Mouse (Mus musculus) embryonic facial prominence, embryonic 15.5 days (tissue): ENCODE data around the gene Snx32. TPM values are rescaled to one million over a fixed set of nuclear protein-coding genes. Genes with fewer than 3 reads are reported as not detected.

Experiments used
- ATAC-seq: fragments of 200-750 bp; cut with Nextera tagmentation; 2 replicates; pipeline ENCODE4 v1.8.0; 2017; ENCODE audit warnings: low read depth, moderate TSS enrichment; ENCODE audit not compliant: insufficient number of reproducible peaks, low FRiP score, low TSS enrichment
- H3K27ac ChIP-seq: fragments of 300-500 bp; sonication (generic); replicated peaks from 2 replicates; pipeline ENCODE4 v1.5.1; 2015; ENCODE audit warnings: mild to moderate bottlenecking, inconsistent platforms
- H3K27me3 ChIP-seq: fragments of 300-500 bp; sonication (generic); 2 replicates; pipeline ENCODE4 v1.6.1; 2015; ENCODE audit warnings: inconsistent platforms
- H3K36me3 ChIP-seq: fragments of 300-500 bp; sonication (generic); 2 replicates; pipeline ENCODE4 v1.6.1; 2015; ENCODE audit warnings: mild to moderate bottlenecking, inconsistent platforms
- H3K4me1 ChIP-seq: fragments of 300-500 bp; sonication (generic); 2 replicates; pipeline ENCODE4 v1.6.1; 2015; ENCODE audit warnings: inconsistent platforms
- H3K4me2 ChIP-seq: fragments of 300-500 bp; sonication (generic); replicated peaks from 2 replicates; pipeline ENCODE4 v1.6.1; 2015; ENCODE audit warnings: mild to moderate bottlenecking, inconsistent platforms
- H3K4me3 ChIP-seq: fragments of 300-500 bp; sonication (generic); replicated peaks from 2 replicates; pipeline ENCODE4 v1.5.1; 2015; ENCODE audit warnings: mild to moderate bottlenecking, inconsistent platforms
- H3K9ac ChIP-seq: fragments of 300-500 bp; sonication (generic); 2 replicates; pipeline ENCODE4 v1.6.1; 2015; ENCODE audit warnings: inconsistent platforms
- H3K9me3 ChIP-seq: fragments of 300-500 bp; sonication (generic); replicated peaks from 2 replicates; pipeline ENCODE4 v1.6.1; 2016; ENCODE audit warnings: inconsistent platforms
- WGBS: fragments of 180-500 bp; shearing (Covaris S2); methylation state at CpG from one replicate; pipeline ENCODE4 v1.1.7; 2015; 5-methylcytosine and 5-hydroxymethylcytosine counted together
- polyA plus RNA-seq: library from polyadenylated mRNA; unstranded; fragments of >200 nt; fragmentation: Nextera tagmentation; extraction: Ambion mirVana; gene quantifications from 2 replicates; pipeline ENCODE4 v1.2.1, GENCODE M21; 2015

Gene Snx32
- polyA plus RNA-seq, 1 experiment from 2014 or later, result 11.7 TPM

DNA sequence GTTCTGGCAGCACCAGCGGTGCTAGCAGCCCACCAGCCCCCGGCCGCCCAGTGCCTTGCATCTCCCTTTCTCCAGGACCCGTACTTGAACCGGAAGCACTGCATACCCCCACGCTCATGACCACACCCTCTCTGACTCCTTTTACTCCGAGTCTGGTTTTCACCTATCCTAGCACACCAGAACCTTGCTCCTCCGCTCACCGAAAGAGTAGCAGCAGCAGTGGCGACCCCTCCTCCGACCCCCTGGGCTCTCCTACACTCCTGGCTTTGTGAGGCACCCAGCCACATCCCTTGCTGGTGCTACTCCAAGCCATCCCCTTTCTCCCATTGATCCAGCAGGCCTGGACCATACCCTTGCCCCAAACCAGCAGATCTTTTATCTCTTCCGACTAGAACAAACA lies 55.3 kb downstream of the Snx32 start:
- Histone ChIP-seq H3K4me1 (peaks cover 37% of the 10 kb centered on the region), H3K9ac (0 out of 2 replicates have a peak overlapping the region, but pooled peaks have one; percentile 18), H3K4me3 (peak overlapping the region; percentile 77), H3K9me3 (no peaks in the 10 kb centered on the region), H3K4me2 (peak overlapping the region; percentile 99), H3K27me3 (peaks cover 16% of the 10 kb centered on the region), H3K36me3 (peaks cover 10% of the 10 kb centered on the region), H3K27ac (no peak overlapping the region)
- 79% methylated on average over 12 of the region's 12 CpGs for WGBS
- ATAC-seq, result no peak

- no peak overlapping the region for H3K9ac ChIP-seq
- no peak for ATAC-seq
- H3K9me3 ChIP-seq, result no peaks in the 10 kb centered on the region
- no peak overlapping the region for H3K4me2 ChIP-seq
- H3K36me3 ChIP-seq, result peaks cover 10% of the 10 kb centered on the region
- H3K27me3 ChIP-seq, result peaks cover 43% of the 10 kb centered on the region
- H3K4me3 ChIP-seq, result no peak overlapping the region
- peaks cover 39% of the 10 kb centered on the region for H3K4me1 ChIP-seq
- no peak overlapping the region for H3K27ac ChIP-seq
- 65% methylated on average over 6 of the region's 6 CpGs for WGBS
Observed at GRCm38 (mm10) chr19:5451766-5452165, 58.6 kb downstream of the Snx32 start.

- no peak overlapping the region for H3K4me2 ChIP-seq
- no peak for ATAC-seq
- H3K36me3 ChIP-seq, result peaks cover 10% of the 10 kb centered on the region
- H3K27ac ChIP-seq, result no peak overlapping the region
- H3K27me3 ChIP-seq, result peaks cover 58% of the 10 kb centered on the region
- WGBS, result 87% methylated on average over 3 of the region's 3 CpGs
- H3K4me1 ChIP-seq, result peaks cover 19% of the 10 kb centered on the region
- no peak overlapping the region for H3K9ac ChIP-seq
- H3K9me3 ChIP-seq, result no peaks in the 10 kb centered on the region
- H3K4me3 ChIP-seq, result no peak overlapping the region
Observed at GRCm38 (mm10) chr19:5449673-5450072, 60.7 kb downstream of the Snx32 start.

- peaks cover 19% of the 10 kb centered on the region for H3K4me1 ChIP-seq
- H3K4me3 ChIP-seq, result peak overlapping the region; percentile 58
- no peak overlapping the region for H3K9ac ChIP-seq
- H3K27me3 ChIP-seq, result peaks cover 58% of the 10 kb centered on the region
- no peaks in the 10 kb centered on the region for H3K36me3 ChIP-seq
- no peak overlapping the region for H3K27ac ChIP-seq
- H3K4me2 ChIP-seq, result peak overlapping the region; percentile 98
- H3K9me3 ChIP-seq, result no peaks in the 10 kb centered on the region
- WGBS, result 6% methylated on average over 36 of the region's 36 CpGs
- ATAC-seq, result no peak
Observed at GRCm38 (mm10) chr19:5448354-5449150, 61.8 kb downstream of the Snx32 start.

- Histone ChIP-seq H3K4me1 (peaks cover 19% of the 10 kb centered on the region), H3K9ac (peak within 1 kb of the TSS; percentile 21), H3K4me3 (peak within 1 kb of the TSS; percentile 58), H3K36me3 (no peaks in the 10 kb centered on the region), H3K9me3 (no peaks in the 10 kb centered on the region), H3K4me2 (peak within 1 kb of the TSS; percentile 98), H3K27ac (no peak within 1 kb of the TSS), H3K27me3 (peaks cover 58% of the 10 kb centered on the region)
- under 1% methylated on average over 70 of the region's 70 CpGs for WGBS
- ATAC-seq, result peak; percentile 24; the same call in 1 of the 2 replicates
Observed at GRCm38 (mm10) chr19:5447515-5448353, 62.6 kb downstream of the Snx32 start, which contains the start of gene Fosl1. Fosl1 (plus strand) TSS chr19:5447547.

- H3K4me2 ChIP-seq, result no peak overlapping the region
- H3K27ac ChIP-seq, result no peak overlapping the region
- no peak overlapping the region for H3K4me3 ChIP-seq
- no peaks in the 10 kb centered on the region for H3K36me3 ChIP-seq
- no peak overlapping the region for H3K9ac ChIP-seq
- ATAC-seq, result no peak
- H3K4me1 ChIP-seq, result peaks cover 19% of the 10 kb centered on the region
- H3K27me3 ChIP-seq, result peaks cover 53% of the 10 kb centered on the region
- no peaks in the 10 kb centered on the region for H3K9me3 ChIP-seq
- 89% methylated on average over 5 of the region's 5 CpGs for WGBS
Observed at GRCm38 (mm10) chr19:5445747-5446146, 64.6 kb downstream of the Snx32 start.

GRCm38 (mm10) chr19:5444954-5445353 lies 65.4 kb downstream of the Snx32 start:
- H3K36me3 ChIP-seq, result no peaks in the 10 kb centered on the region
- no peak overlapping the region for H3K4me2 ChIP-seq
- peaks cover 19% of the 10 kb centered on the region for H3K4me1 ChIP-seq
- H3K9me3 ChIP-seq, result no peaks in the 10 kb centered on the region
- WGBS, result 29% methylated on average over 7 of the region's 7 CpGs
- H3K27me3 ChIP-seq, result peaks cover 45% of the 10 kb centered on the region
- no peak for ATAC-seq
- H3K9ac ChIP-seq, result no peak overlapping the region
- H3K4me3 ChIP-seq, result no peak overlapping the region
- H3K27ac ChIP-seq, result no peak overlapping the region

- Histone ChIP-seq H3K9ac (no peak overlapping the region), H3K27ac (no peak overlapping the region), H3K9me3 (no peaks in the 10 kb centered on the region), H3K27me3 (peaks cover 40% of the 10 kb centered on the region), H3K36me3 (no peaks in the 10 kb centered on the region), H3K4me3 (no peak overlapping the region), H3K4me1 (peaks cover 19% of the 10 kb centered on the region), H3K4me2 (no peak overlapping the region)
- 60% methylated on average over 9 of the region's 9 CpGs for whole genome bisulfite sequencing
- ATAC-seq, result no peak
Observed at GRCm38 (mm10) chr19:5444371-5444908, 65.9 kb downstream of the Snx32 start.

Other genes with a start within 250 kb of the Snx32 start
- 25.1 and 30.6 TPM in 2 replicates for gene Pacs1, start 237.4 kb downstream of the Snx32 start, polyA plus RNA-seq
- 335 and 338 TPM in 2 replicates for gene Sf3b2, start 215.1 kb downstream of the Snx32 start, polyA plus RNA-seq
- gene Gal3st3, start 212.2 kb downstream of the Snx32 start, polyA plus RNA-seq, result 4.2 and 5.8 TPM in 2 replicates
- gene Catsper1, start 174.8 kb downstream of the Snx32 start, polyA plus RNA-seq, result not detected in 2 replicates
- gene Cst6, start 161.0 kb downstream of the Snx32 start, polyA plus RNA-seq, result 67.9 and 76.8 TPM in 2 replicates
- 48.6 and 55.1 TPM in 2 replicates for gene Eif1ad, start 143.8 kb downstream of the Snx32 start, polyA plus RNA-seq
- gene Banf1, start 143.4 kb downstream of the Snx32 start, polyA plus RNA-seq, result 399 and 402 TPM in 2 replicates
- gene Sart1, start 121.8 kb downstream of the Snx32 start, polyA plus RNA-seq, result 81.5 and 83.5 TPM in 2 replicates
- gene Tsga10ip, start 108.0 kb downstream of the Snx32 start, polyA plus RNA-seq, result 0.72 and 1.1 TPM in 2 replicates
- gene Drap1, start 85.6 kb downstream of the Snx32 start, polyA plus RNA-seq, result 267 and 280 TPM in 2 replicates
- gene AI837181, start 85.4 kb downstream of the Snx32 start, polyA plus RNA-seq, result 67.4 and 72.3 TPM in 2 replicates
- not detected in 2 replicates for gene Fosl1, start 63.0 kb downstream of the Snx32 start, polyA plus RNA-seq
- gene Ccdc85b, start 52.6 kb downstream of the Snx32 start, polyA plus RNA-seq, result 8.0 and 8.9 TPM in 2 replicates
- 114 and 125 TPM in 2 replicates for gene Fibp, start 49.9 kb downstream of the Snx32 start, polyA plus RNA-seq
- 1.4 and 2.8 TPM in 2 replicates for gene Ctsw, start 42.0 kb downstream of the Snx32 start, polyA plus RNA-seq
- 219 and 226 TPM in 2 replicates for gene Efemp2, start 36.6 kb downstream of the Snx32 start, polyA plus RNA-seq
- gene Mus81, start 22.1 kb downstream of the Snx32 start, polyA plus RNA-seq, result 44.1 and 45.2 TPM in 2 replicates
- gene Cfl1, start 20.1 kb downstream of the Snx32 start, polyA plus RNA-seq, result 2,278 and 2,311 TPM in 2 replicates
- 0.16 TPM in 1 of 2 replicates, not detected in the other for gene 1700020D05Rik, start 6.8 kb downstream of the Snx32 start, polyA plus RNA-seq
- gene Ovol1, start 50.1 kb upstream of the Snx32 start, polyA plus RNA-seq, result 22.1 and 23.3 TPM in 2 replicates
- 5.2 and 5.7 TPM in 2 replicates for gene Ap5b1, start 57.5 kb upstream of the Snx32 start, polyA plus RNA-seq
- 122 and 126 TPM in 2 replicates for gene Rnaseh2c, start 91.3 kb upstream of the Snx32 start, polyA plus RNA-seq
- gene Kat5, start 99.7 kb upstream of the Snx32 start, polyA plus RNA-seq, result 49.4 and 52.3 TPM in 2 replicates
- gene Rela, start 126.9 kb upstream of the Snx32 start, polyA plus RNA-seq, result 61.4 and 62.4 TPM in 2 replicates
- gene Sipa1, start 153.2 kb upstream of the Snx32 start, polyA plus RNA-seq, result 29.4 and 30.4 TPM in 2 replicates
- 27.1 and 30.0 TPM in 2 replicates for gene Map3k11, start 178.2 kb upstream of the Snx32 start, polyA plus RNA-seq
- gene Pcnx3, start 178.4 kb upstream of the Snx32 start, polyA plus RNA-seq, result 24.6 and 26.6 TPM in 2 replicates
- gene Kcnk7, start 193.8 kb upstream of the Snx32 start, polyA plus RNA-seq, result 3.8 TPM in 2 replicates
- 32.4 and 35.9 TPM in 2 replicates for gene Ehbp1l1, start 215.8 kb upstream of the Snx32 start, polyA plus RNA-seq
- 110 and 111 TPM in 2 replicates for gene Fam89b, start 219.1 kb upstream of the Snx32 start, polyA plus RNA-seq
- gene Ltbp3, start 230.4 kb upstream of the Snx32 start, polyA plus RNA-seq, result 52.5 and 53.5 TPM in 2 replicates